Mouse (Mus musculus) heart, embryonic 12.5 days (tissue): Measurements from ENCODE around the gene Mptx2. TPM values are rescaled to one million over a fixed set of nuclear protein-coding genes. Genes with fewer than 3 reads are reported as not detected.
"Not testable (repeated sequence)": the region's sequence is repeated elsewhere in the genome, so short reads cannot be mapped to it uniquely, and the experiment has no call there.

Experiments used
- ATAC-seq: fragments of 200-750 bp; cut with Nextera tagmentation; 2 replicates; pipeline ENCODE4 v1.8.0; 2017; ENCODE audit warnings: moderate TSS enrichment, moderate library complexity; ENCODE audit not compliant: insufficient number of reproducible peaks, low FRiP score
- H3K27ac ChIP-seq: fragments of 300-500 bp; sonication (generic); 2 replicates; pipeline ENCODE4 v1.5.1; 2016; ENCODE audit warnings: mild to moderate bottlenecking, moderate library complexity; ENCODE audit not compliant: poor library complexity, severe bottlenecking
- H3K27me3 ChIP-seq: fragments of 300-500 bp; sonication (generic); replicated peaks from 2 replicates; pipeline ENCODE4 v1.6.1; 2016; ENCODE audit warnings: mild to moderate bottlenecking, moderate library complexity
- H3K36me3 ChIP-seq: fragments of 300-500 bp; sonication (generic); 2 replicates; pipeline ENCODE4 v1.6.1; 2016; ENCODE audit warnings: mild to moderate bottlenecking, moderate library complexity
- H3K4me1 ChIP-seq: fragments of 300-500 bp; sonication (generic); replicated peaks from 2 replicates; pipeline ENCODE4 v1.6.1; 2016; ENCODE audit warnings: mild to moderate bottlenecking
- H3K4me2 ChIP-seq: fragments of 300-500 bp; sonication (generic); 2 replicates; pipeline ENCODE4 v1.6.1; 2016; ENCODE audit warnings: mild to moderate bottlenecking, moderate library complexity
- H3K4me3 ChIP-seq: fragments of 300-500 bp; sonication (generic); 2 replicates; pipeline ENCODE4 v1.5.1; 2016; ENCODE audit warnings: mild to moderate bottlenecking
- H3K9ac ChIP-seq: fragments of 300-500 bp; sonication (generic); 2 replicates; pipeline ENCODE4 v1.6.1; 2016; ENCODE audit warnings: mild to moderate bottlenecking, moderate library complexity
- H3K9me3 ChIP-seq: fragments of 300-500 bp; sonication (generic); replicated peaks from 2 replicates; pipeline ENCODE4 v1.6.1; 2016; ENCODE audit warnings: mild to moderate bottlenecking, moderate library complexity
- WGBS: fragments of 180-500 bp; shearing (Covaris S2); methylation state at CpG from one replicate; pipeline ENCODE4 v1.1.7; 2016; 5-methylcytosine and 5-hydroxymethylcytosine counted together
- polyA plus RNA-seq: library from polyadenylated mRNA; unstranded; fragments of >200 nt; fragmentation: Nextera tagmentation; extraction: Ambion mirVana; gene quantifications from 2 replicates; pipeline ENCODE4 v1.2.1, GENCODE M21; 2016

Gene Mptx2
- polyA plus RNA-seq, 1 experiment from 2014 or later, result not detected

DNA sequence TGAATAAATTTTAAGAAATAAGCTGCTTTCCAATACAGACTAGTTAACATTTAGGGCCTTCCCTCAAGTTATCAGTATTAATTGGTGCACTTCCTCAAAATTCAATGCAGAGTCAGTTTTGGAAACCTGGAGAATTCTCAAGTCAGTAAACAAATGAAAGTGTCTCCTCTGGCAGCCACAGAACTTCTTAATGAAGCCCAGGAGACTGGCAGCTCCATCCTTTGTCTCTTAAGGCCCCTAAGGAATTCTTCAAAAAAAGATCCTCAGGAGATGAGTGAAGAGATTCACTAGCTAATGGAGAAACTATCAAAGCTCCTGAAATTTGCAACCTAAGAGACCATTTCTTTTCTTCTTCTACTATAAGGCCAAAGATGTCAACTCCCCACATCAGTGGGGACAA lies 11.9 kb downstream of the Mptx2 start, which contains the start of gene Olfr418:
TSS of gene Olfr418 (plus strand) at position 301 of the 400 bp plus-strand sequence.
- no peaks in the 10 kb centered on the region for H3K27me3 ChIP-seq
- H3K9me3 ChIP-seq, result no peaks in the 10 kb centered on the region; the same call in 1 of the 2 replicates
- H3K27ac ChIP-seq, result no peak within 1 kb of the TSS
- H3K4me1 ChIP-seq, result no peaks in the 10 kb centered on the region
- H3K9ac ChIP-seq, result no peak within 1 kb of the TSS
- no peak for ATAC-seq
- H3K4me2 ChIP-seq, result no peak within 1 kb of the TSS
- no peaks in the 10 kb centered on the region for H3K36me3 ChIP-seq
- no peak within 1 kb of the TSS for H3K4me3 ChIP-seq

DNA sequence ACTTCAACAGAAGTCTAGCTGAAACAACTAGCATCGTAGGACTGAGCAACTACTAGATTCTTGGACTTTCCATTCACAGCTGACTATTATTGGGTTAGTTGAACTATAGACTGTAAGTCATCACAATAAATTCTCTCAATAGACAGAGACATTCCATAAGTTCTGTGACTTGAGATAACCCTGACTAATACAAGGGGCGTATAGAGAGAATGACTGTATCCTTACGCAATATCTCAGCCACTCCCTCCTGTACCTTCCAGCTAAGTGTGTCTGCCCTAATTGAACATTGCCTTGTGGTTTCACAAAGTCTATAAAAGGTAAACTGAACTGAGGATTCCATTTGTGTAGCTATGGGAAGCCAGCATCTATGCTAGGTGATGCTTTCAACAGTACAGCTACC lies 27.7 kb downstream of the Mptx2 start:
- 83% methylated on average over 3 of the region's 3 CpGs for WGBS
- no peak overlapping the region for H3K27ac ChIP-seq
- no peaks in the 10 kb centered on the region for H3K36me3 ChIP-seq
- no peaks in the 10 kb centered on the region for H3K9me3 ChIP-seq
- H3K9ac ChIP-seq, result no peak overlapping the region
- no peak overlapping the region for H3K4me2 ChIP-seq
- H3K4me1 ChIP-seq, result no peaks in the 10 kb centered on the region
- ATAC-seq, result no peak
- H3K27me3 ChIP-seq, result no peaks in the 10 kb centered on the region
- no peak overlapping the region for H3K4me3 ChIP-seq

GRCm38 (mm10) chr1:173237004-173237403 lies 40.6 kb downstream of the Mptx2 start:
- H3K9me3 ChIP-seq, H3K9ac ChIP-seq, ATAC-seq, H3K36me3 ChIP-seq, H3K4me2 ChIP-seq, H3K27me3 ChIP-seq, H3K4me3 ChIP-seq, H3K27ac ChIP-seq, H3K4me1 ChIP-seq: not testable (repeated sequence)
- WGBS, result 76% methylated on average over 1 of the region's 1 CpGs

GRCm38 (mm10) chr1:173227081-173227480 lies 50.5 kb downstream of the Mptx2 start, which contains the start of gene Fcer1a:
Gene Fcer1a, minus strand, starts transcription at chr1:173227214.
- no peak within 1 kb of the TSS for H3K27ac ChIP-seq
- H3K36me3 ChIP-seq, result no peaks in the 10 kb centered on the region
- ATAC-seq, result no peak
- H3K4me3 ChIP-seq, result no peak within 1 kb of the TSS
- no peaks in the 10 kb centered on the region for H3K9me3 ChIP-seq
- H3K9ac ChIP-seq, result no peak within 1 kb of the TSS
- no peaks in the 10 kb centered on the region for H3K4me1 ChIP-seq
- WGBS, result 72% methylated on average over 2 of the region's 2 CpGs
- H3K4me2 ChIP-seq, result no peak within 1 kb of the TSS
- no peaks in the 10 kb centered on the region for H3K27me3 ChIP-seq

Other genes with a start within 250 kb of the Mptx2 start
- not detected in 2 replicates for gene Olfr1408, start 140.4 kb downstream of the Mptx2 start, polyA plus RNA-seq
- gene Olfr1406, start 87.1 kb downstream of the Mptx2 start, polyA plus RNA-seq, result not detected in 2 replicates
- not detected in 2 replicates for gene Olfr218, start 80.0 kb downstream of the Mptx2 start, polyA plus RNA-seq
- not detected in 2 replicates for gene Olfr1404, start 65.4 kb downstream of the Mptx2 start, polyA plus RNA-seq
- gene Fcer1a, start 50.6 kb downstream of the Mptx2 start, polyA plus RNA-seq, result not detected in 2 replicates
- gene Olfr418, start 11.8 kb downstream of the Mptx2 start, polyA plus RNA-seq, result not detected in 2 replicates
- gene Ackr1, start 56.0 kb upstream of the Mptx2 start, polyA plus RNA-seq, result 3.9 and 4.5 TPM in 2 replicates
- gene Aim2, start 73.1 kb upstream of the Mptx2 start, polyA plus RNA-seq, result 2.4 and 3.0 TPM in 2 replicates
- 0.57 TPM in 2 replicates for gene Cadm3, start 89.9 kb upstream of the Mptx2 start, polyA plus RNA-seq
- not detected in 2 replicates for gene Ifi206, start 213.3 kb upstream of the Mptx2 start, polyA plus RNA-seq